Mouse (Mus musculus): ENCODE results near the gene Tspan10. TPM values are rescaled to one million over a fixed set of nuclear protein-coding genes. Genes with fewer than 3 reads are reported as not detected.

The Tspan10 gene
- total and polyA plus RNA-seq, 3 experiments, result 0.29 to 0.65 TPM; not detected in 1

GRCm38 (mm10) chr11:120452246-120452645 lies 9.8 kb downstream of the Tspan10 start:
- Histone ChIP-seq H3K4me1 (ENCODE audit: control insufficient read depth in 1 of 2, insufficient read depth in 2 of 2, low read length in 2 of 2) (peaks cover 10 to 21% of the 10 kb centered on the region in 2 experiments), H3K79me2 (ENCODE audit: control insufficient read depth, insufficient read depth, low read length, poor library complexity) (peaks cover 5% of the 10 kb centered on the region; the same call in 1 of the 2 replicates), H3K4me3 (ENCODE audit: control insufficient read depth in 1 of 2, insufficient read depth in 1 of 2, low read depth in 2 of 2, low read length in 2 of 2) (no peak overlapping the region), H3K9ac (ENCODE audit: control insufficient read depth, low read depth, low read length, poor library complexity, severe bottlenecking) (no peak overlapping the region), H3K27me3 (ENCODE audit: control insufficient read depth in 1 of 2, insufficient read depth in 2 of 2, low read length in 2 of 2) (no peaks in the 10 kb centered on the region), H3K36me3 (ENCODE audit: control insufficient read depth in 1 of 2, insufficient read depth in 2 of 2, low read length in 2 of 2) (peaks cover 0 to 10% of the 10 kb centered on the region in 2 experiments; a peak in 2 of 4 replicates), H3K9me3 (replicated peaks; ENCODE audit: insufficient read depth, low read length) (no peaks in the 10 kb centered on the region), H3K27ac (ENCODE audit: control insufficient read depth, low read depth, low read length) (no peak overlapping the region)
- TF ChIP-seq CHD1 (IDR thresholded peaks at IDR 0.05; ENCODE audit: low read depth, low read length) (no peak), MXI1 (IDR thresholded peaks at IDR 0.05; ENCODE audit: low read depth, low read length) (no peak), CTCF (IDR thresholded peaks at IDR 0.05 in 2 of 3, conservative IDR thresholded peaks at IDR 0.05 in 1 of 3; ENCODE audit: control insufficient read depth in 1 of 3, insufficient read depth in 1 of 3, low read depth in 2 of 3, low read length in 3 of 3, poor library complexity in 1 of 3, severe bottlenecking in 1 of 3) (no peak), POLR2AphosphoS5 (IDR thresholded peaks at IDR 0.05; ENCODE audit: borderline replicate concordance, low read depth, low read length) (no peak), BHLHE40 (IDR thresholded peaks at IDR 0.05; ENCODE audit: borderline replicate concordance, low read depth, low read length) (no peak), KAT2A (conservative IDR thresholded peaks at IDR 0.05; ENCODE audit: low read depth, low read length) (no peak), MYB (IDR thresholded peaks at IDR 0.05; ENCODE audit: low read depth, low read length) (no peak), ZNF384 (IDR thresholded peaks at IDR 0.05; ENCODE audit: low read depth, low read length) (no peak; the same call in 1 of the 2 replicates), POLR2A (IDR thresholded peaks at IDR 0.05; ENCODE audit: control insufficient read depth in 1 of 2, insufficient read depth in 1 of 2, low read depth in 1 of 2, low read length in 2 of 2, poor library complexity in 1 of 2) (no peak)
- no peak for DNase-seq (ENCODE audit: low read depth, low spot score)

GRCm38 (mm10) chr11:120453306-120453705 lies 10.9 kb downstream of the Tspan10 start, which contains the start of gene Pde6g:
Gene Pde6g, minus strand, starts transcription at chr11:120453500.
- H3K4me1 ChIP-seq (ENCODE audit: control insufficient read depth in 1 of 2, insufficient read depth in 2 of 2, low read length in 2 of 2), result peaks cover 5 to 16% of the 10 kb centered on the region in 2 experiments
- no peak within 1 kb of the TSS for H3K27ac ChIP-seq (ENCODE audit: control insufficient read depth, low read depth, low read length)
- peaks cover 0 to 5% of the 10 kb centered on the region in 2 experiments; a peak in 2 of 4 replicates for H3K36me3 ChIP-seq (ENCODE audit: control insufficient read depth in 1 of 2, insufficient read depth in 2 of 2, low read length in 2 of 2)
- no peak for DNase-seq (ENCODE audit: low read depth, low spot score)
- H3K27me3 ChIP-seq (ENCODE audit: control insufficient read depth in 1 of 2, insufficient read depth in 2 of 2, low read length in 2 of 2), result no peaks in the 10 kb centered on the region
- TF ChIP-seq POLR2AphosphoS5 (IDR thresholded peaks at IDR 0.05; ENCODE audit: borderline replicate concordance, low read depth, low read length) (no peak), HCFC1 (IDR thresholded peaks at IDR 0.05; ENCODE audit: low read depth, low read length) (no peak), MYB (IDR thresholded peaks at IDR 0.05; ENCODE audit: low read depth, low read length) (no peak), TAL1 (IDR thresholded peaks at IDR 0.05; ENCODE audit: low read length) (no peak), GATA1 (IDR thresholded peaks at IDR 0.05; ENCODE audit: low read depth, low read length) (no peak), CHD2 (IDR thresholded peaks at IDR 0.05; ENCODE audit: low read length) (no peak), UBTF (IDR thresholded peaks at IDR 0.05; ENCODE audit: borderline replicate concordance, insufficient read depth, low read depth, low read length) (no peak), CTCF (IDR thresholded peaks at IDR 0.05 in 2 of 3, conservative IDR thresholded peaks at IDR 0.05 in 1 of 3; ENCODE audit: control insufficient read depth in 1 of 3, insufficient read depth in 1 of 3, low read depth in 2 of 3, low read length in 3 of 3, poor library complexity in 1 of 3, severe bottlenecking in 1 of 3) (no peak), ZNF384 (IDR thresholded peaks at IDR 0.05; ENCODE audit: low read depth, low read length) (no peak), TBP (IDR thresholded peaks at IDR 0.05; ENCODE audit: low read depth, low read length) (no peak), ZC3H11A (IDR thresholded peaks at IDR 0.05; ENCODE audit: low read depth, low read length) (no peak), NELFE (IDR thresholded peaks at IDR 0.05; ENCODE audit: low read depth, low read length) (no peak), ELF1 (IDR thresholded peaks at IDR 0.05; ENCODE audit: low read depth, low read length) (no peak), MAX (IDR thresholded peaks at IDR 0.05; ENCODE audit: low read length) (no peak), USF2 (IDR thresholded peaks at IDR 0.05; ENCODE audit: borderline replicate concordance in 1 of 2, insufficient read depth in 1 of 2, low read depth in 1 of 2, low read length in 2 of 2) (no peak)
- H3K9me3 ChIP-seq (replicated peaks; ENCODE audit: insufficient read depth, low read length), result no peaks in the 10 kb centered on the region
- H3K9ac ChIP-seq (ENCODE audit: control insufficient read depth, low read depth, low read length, poor library complexity, severe bottlenecking), result no peak within 1 kb of the TSS
- peaks cover 13% of the 10 kb centered on the region for H3K79me2 ChIP-seq (ENCODE audit: control insufficient read depth, insufficient read depth, low read length, poor library complexity)
- H3K4me3 ChIP-seq (ENCODE audit: control insufficient read depth in 1 of 2, insufficient read depth in 1 of 2, low read depth in 2 of 2, low read length in 2 of 2), result no peak within 1 kb of the TSS

Measured in MEL (cell line).